Mouse (Mus musculus) embryonic facial prominence, embryonic 13.5 days (tissue): ENCODE data around the gene Ak2. TPM values are rescaled to one million over a fixed set of nuclear protein-coding genes. Genes with fewer than 3 reads are reported as not detected.

Source experiments
- ATAC-seq: fragments of 200-750 bp; cut with Nextera tagmentation; 2 replicates; pipeline ENCODE4 v1.8.0; 2017; ENCODE audit warnings: low read depth; ENCODE audit not compliant: insufficient number of reproducible peaks, insufficient read depth, low FRiP score, low TSS enrichment
- H3K27ac ChIP-seq: fragments of 300-500 bp; sonication (generic); 2 replicates; pipeline ENCODE4 v1.5.1; 2015; ENCODE audit warnings: moderate library complexity, mild to moderate bottlenecking, inconsistent platforms
- H3K27me3 ChIP-seq: fragments of 300-500 bp; sonication (generic); 2 replicates; pipeline ENCODE4 v1.6.1; 2015; ENCODE audit warnings: mild to moderate bottlenecking, inconsistent platforms
- H3K36me3 ChIP-seq: fragments of 300-500 bp; sonication (generic); 2 replicates; pipeline ENCODE4 v1.6.1; 2015; ENCODE audit warnings: mild to moderate bottlenecking, inconsistent platforms
- H3K4me1 ChIP-seq: fragments of 300-500 bp; sonication (generic); 2 replicates; pipeline ENCODE4 v1.6.1; 2015; ENCODE audit warnings: inconsistent platforms
- H3K4me2 ChIP-seq: fragments of 300-500 bp; sonication (generic); 2 replicates; pipeline ENCODE4 v1.6.1; 2015; ENCODE audit warnings: moderate library complexity, mild to moderate bottlenecking, inconsistent platforms
- H3K4me3 ChIP-seq: fragments of 300-500 bp; sonication (generic); 2 replicates; pipeline ENCODE4 v1.5.1; 2015; ENCODE audit warnings: mild to moderate bottlenecking, inconsistent platforms
- H3K9ac ChIP-seq: fragments of 300-500 bp; sonication (generic); 2 replicates; pipeline ENCODE4 v1.6.1; 2015; ENCODE audit warnings: mild to moderate bottlenecking, inconsistent platforms
- H3K9me3 ChIP-seq: fragments of 300-500 bp; sonication (generic); 2 replicates; pipeline ENCODE4 v1.6.1; 2016; ENCODE audit warnings: inconsistent platforms
- WGBS: fragments of 180-500 bp; shearing (Covaris S2); methylation state at CpG from one replicate; pipeline ENCODE4 v1.1.7; 2015; ENCODE audit warnings: mixed read lengths; 5-methylcytosine and 5-hydroxymethylcytosine counted together
- polyA plus RNA-seq: library from polyadenylated mRNA; unstranded; fragments of >200 nt; fragmentation: Nextera tagmentation; extraction: Ambion mirVana; gene quantifications from 2 replicates; pipeline ENCODE4 v1.2.1, GENCODE M21; 2015

Ak2 gene
- polyA plus RNA-seq, 1 experiment from 2014 or later: 194 TPM

- ATAC-seq: no peak
- no peaks in the 10 kb centered on the region for H3K27me3 ChIP-seq
- no peak overlapping the region for H3K27ac ChIP-seq
- H3K9ac ChIP-seq: no peak overlapping the region
- H3K36me3 ChIP-seq: no peaks in the 10 kb centered on the region
- H3K4me2 ChIP-seq: no peak overlapping the region
- H3K4me1 ChIP-seq: no peaks in the 10 kb centered on the region
- H3K4me3 ChIP-seq: no peak overlapping the region
- 60% methylated on average over 3 of the region's 3 CpGs for WGBS
- H3K9me3 ChIP-seq: no peaks in the 10 kb centered on the region
These were observed 14.5 kb upstream of the Ak2 start for GRCm38 (mm10) chr4:128977217-128977616.

DNA sequence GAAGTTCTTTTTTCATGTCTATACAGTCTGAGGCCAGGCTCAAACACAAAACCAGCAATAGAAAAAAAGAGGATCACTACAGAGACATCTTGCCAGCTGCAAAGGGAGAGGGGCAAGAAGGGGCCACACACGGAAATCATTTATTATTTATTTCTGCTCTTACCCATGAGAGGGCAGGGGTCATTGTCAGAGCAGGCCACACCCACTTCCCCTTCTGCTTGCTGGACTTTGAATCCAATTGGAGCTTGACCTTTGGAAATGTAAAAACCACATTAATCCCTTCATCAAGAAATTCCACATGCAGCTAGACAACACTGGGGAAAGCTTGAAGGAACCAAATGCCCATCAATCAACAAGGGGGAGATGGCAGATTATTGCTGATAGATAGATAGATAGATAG lies 13.1 kb upstream of the Ak2 start:
- no peak for ATAC-seq
- whole genome bisulfite sequencing: 21% methylated on average over 1 of the region's 1 CpGs
- no peaks in the 10 kb centered on the region for H3K4me1 ChIP-seq
- H3K27ac ChIP-seq: no peak overlapping the region
- no peaks in the 10 kb centered on the region for H3K36me3 ChIP-seq
- no peak overlapping the region for H3K4me3 ChIP-seq
- H3K9ac ChIP-seq: no peak overlapping the region
- no peak overlapping the region for H3K4me2 ChIP-seq
- H3K27me3 ChIP-seq: no peaks in the 10 kb centered on the region
- no peaks in the 10 kb centered on the region for H3K9me3 ChIP-seq

DNA sequence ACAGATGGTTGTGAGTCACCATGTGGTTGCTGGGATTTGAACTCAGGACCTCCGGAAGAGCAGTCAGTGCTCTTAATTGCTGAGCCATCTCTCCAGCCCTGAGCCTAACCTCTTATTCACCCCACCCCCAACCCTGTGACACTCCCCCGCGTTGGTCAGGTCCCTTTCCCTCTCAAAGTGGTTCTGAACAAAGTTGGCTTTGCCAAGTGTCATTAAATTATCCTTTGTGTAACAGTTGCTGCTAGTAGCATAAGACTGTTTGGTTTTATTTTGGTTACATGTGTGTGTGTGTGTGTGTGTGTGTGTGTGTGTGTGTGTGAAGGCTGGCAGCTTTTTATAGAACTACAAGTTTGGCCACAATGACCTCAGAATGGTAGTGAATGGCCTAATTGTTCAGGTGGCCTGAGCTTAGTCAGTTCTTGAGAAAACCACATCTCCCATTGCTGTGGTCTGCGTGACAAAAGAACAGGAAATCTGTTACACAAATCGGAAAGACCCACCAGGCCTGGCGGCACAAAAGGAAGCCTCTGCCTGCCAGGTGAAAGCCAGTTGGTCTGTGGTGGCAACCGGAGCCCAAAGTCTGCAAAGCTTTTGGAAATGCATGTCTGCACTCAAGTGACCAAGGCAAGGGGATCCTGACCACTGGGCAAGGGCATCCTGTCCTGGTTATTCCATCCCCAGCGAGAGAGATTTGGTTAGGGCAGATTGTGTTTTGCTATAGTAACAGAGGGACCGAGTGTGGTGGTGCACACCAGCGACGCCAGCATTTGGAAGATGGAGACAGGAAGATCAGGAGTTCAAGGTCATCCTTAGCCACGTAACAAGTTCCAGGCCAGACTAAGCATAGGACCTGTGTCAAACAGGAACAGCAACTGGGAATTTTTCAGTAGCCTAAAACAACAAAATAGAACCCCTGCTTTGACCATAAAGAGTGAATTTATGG lies 10.6 kb upstream of the Ak2 start:
- WGBS: 73% methylated on average over 12 of the region's 12 CpGs

DNA sequence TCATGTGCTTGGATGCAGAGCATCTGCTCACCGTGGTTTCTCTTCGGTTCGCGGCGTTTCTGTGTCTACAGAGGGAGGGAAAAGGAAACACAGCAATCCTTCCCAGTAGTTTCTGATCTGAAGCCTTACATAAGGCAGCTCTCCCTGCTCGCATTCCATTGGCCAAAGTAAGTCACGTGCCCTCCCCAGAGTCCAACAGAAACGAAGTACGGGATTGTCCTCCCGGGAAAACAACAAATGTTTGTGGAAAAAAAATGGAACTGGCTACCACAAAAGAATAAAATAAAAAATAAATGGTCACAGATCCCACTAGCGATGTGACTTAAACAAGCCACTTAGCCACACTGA lies 10.0 kb upstream of the Ak2 start:
- Histone ChIP-seq H3K27me3 (no peaks in the 10 kb centered on the region), H3K36me3 (no peaks in the 10 kb centered on the region), H3K9me3 (no peaks in the 10 kb centered on the region), H3K9ac (no peak overlapping the region), H3K27ac (no peak overlapping the region), H3K4me1 (no peaks in the 10 kb centered on the region), H3K4me3 (no peak overlapping the region), H3K4me2 (no peak overlapping the region)
- ATAC-seq: no peak
- WGBS: 76% methylated on average over 11 of the region's 11 CpGs

More for the DNA sequence above, 10.6 kb upstream of the Ak2 start:
- H3K4me3 ChIP-seq: no peak overlapping the region
- H3K36me3 ChIP-seq: no peaks in the 10 kb centered on the region
- H3K4me1 ChIP-seq: no peaks in the 10 kb centered on the region
- no peak overlapping the region for H3K27ac ChIP-seq
- H3K4me2 ChIP-seq: no peak overlapping the region
- ATAC-seq: no peak
- no peaks in the 10 kb centered on the region for H3K27me3 ChIP-seq
- H3K9ac ChIP-seq: no peak overlapping the region
- H3K9me3 ChIP-seq: no peaks in the 10 kb centered on the region

- ATAC-seq: no peak
- H3K9ac ChIP-seq: no peak overlapping the region
- H3K36me3 ChIP-seq: no peaks in the 10 kb centered on the region
- no peak overlapping the region for H3K4me2 ChIP-seq
- H3K9me3 ChIP-seq: no peaks in the 10 kb centered on the region
- no peaks in the 10 kb centered on the region for H3K4me1 ChIP-seq
- no peak overlapping the region for H3K27ac ChIP-seq
- no peaks in the 10 kb centered on the region for H3K27me3 ChIP-seq
- WGBS: 56% methylated on average over 2 of the region's 2 CpGs
- no peak overlapping the region for H3K4me3 ChIP-seq
These were observed 8.6 kb upstream of the Ak2 start for GRCm38 (mm10) chr4:128983151-128983550.

GRCm38 (mm10) chr4:128983656-128984055 lies 8.1 kb upstream of the Ak2 start:
- Histone ChIP-seq H3K4me3 (no peak overlapping the region), H3K9ac (no peak overlapping the region), H3K27me3 (no peaks in the 10 kb centered on the region), H3K4me1 (no peaks in the 10 kb centered on the region), H3K9me3 (no peaks in the 10 kb centered on the region), H3K27ac (no peak overlapping the region), H3K4me2 (no peak overlapping the region), H3K36me3 (no peaks in the 10 kb centered on the region)
- ATAC-seq: no peak
- 53% methylated on average over 2 of the region's 2 CpGs for WGBS

GRCm38 (mm10) chr4:128984600-128984999 lies 7.2 kb upstream of the Ak2 start:
- Histone ChIP-seq H3K27ac (no peak overlapping the region), H3K4me2 (no peak overlapping the region), H3K27me3 (no peaks in the 10 kb centered on the region), H3K36me3 (no peaks in the 10 kb centered on the region), H3K4me1 (no peaks in the 10 kb centered on the region), H3K9ac (no peak overlapping the region), H3K4me3 (no peak overlapping the region), H3K9me3 (no peaks in the 10 kb centered on the region)
- WGBS: 69% methylated on average over 3 of the region's 3 CpGs
- ATAC-seq: no peak

DNA sequence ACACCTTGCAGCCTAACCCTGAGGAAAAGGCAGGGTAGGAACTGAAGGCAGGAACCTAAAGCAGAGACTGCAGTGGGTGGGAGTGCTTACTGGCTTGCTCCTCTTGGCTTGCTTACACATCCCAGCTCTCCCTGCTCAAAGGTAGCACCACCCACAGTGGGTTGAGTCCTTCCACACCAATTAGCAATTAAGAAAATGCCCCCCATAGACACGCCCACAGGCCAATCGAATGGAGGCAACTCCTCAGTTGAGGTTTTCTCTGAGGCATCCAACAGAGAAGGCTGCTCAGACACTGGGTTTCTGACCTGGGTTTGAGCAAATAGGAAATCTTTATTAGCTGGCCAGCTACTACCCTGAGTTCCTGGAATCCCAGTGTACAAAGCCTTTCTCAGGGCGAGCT lies 2.8 kb upstream of the Ak2 start:
- H3K4me1 ChIP-seq: peaks cover 7% of the 10 kb centered on the region
- no peak overlapping the region for H3K9ac ChIP-seq
- ATAC-seq: no peak
- no peaks in the 10 kb centered on the region for H3K36me3 ChIP-seq
- H3K4me3 ChIP-seq: no peak overlapping the region
- no peaks in the 10 kb centered on the region for H3K27me3 ChIP-seq
- H3K27ac ChIP-seq: no peak overlapping the region
- WGBS: 56% methylated on average over 3 of the region's 3 CpGs
- H3K9me3 ChIP-seq: no peaks in the 10 kb centered on the region
- H3K4me2 ChIP-seq: no peak overlapping the region

DNA sequence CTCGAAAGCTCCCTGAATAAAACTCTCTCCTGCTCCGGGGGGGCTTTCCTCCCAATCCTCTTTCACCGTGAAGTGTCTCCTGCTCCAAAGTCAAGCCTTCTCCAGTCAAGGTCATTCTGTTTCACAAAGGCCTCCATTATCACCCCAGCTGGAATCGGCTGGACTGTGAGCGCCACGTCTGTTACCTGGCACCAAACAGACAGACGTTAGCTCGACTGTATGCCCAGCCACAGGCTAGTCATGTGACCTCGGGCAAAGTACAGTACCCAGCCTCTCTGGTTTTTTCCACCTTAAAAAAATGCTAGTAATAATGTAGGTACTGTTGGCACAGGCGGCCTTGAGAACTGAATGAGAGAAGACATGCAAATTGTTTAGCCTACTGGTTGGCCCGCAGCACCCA lies 2.1 kb upstream of the Ak2 start:
- no peak overlapping the region for H3K9ac ChIP-seq
- 64% methylated on average over 11 of the region's 11 CpGs for WGBS
- H3K4me3 ChIP-seq: no peak overlapping the region
- H3K4me1 ChIP-seq: peaks cover 15% of the 10 kb centered on the region
- no peak overlapping the region for H3K4me2 ChIP-seq
- no peaks in the 10 kb centered on the region for H3K27me3 ChIP-seq
- no peaks in the 10 kb centered on the region for H3K36me3 ChIP-seq
- H3K27ac ChIP-seq: no peak overlapping the region
- no peak for ATAC-seq
- no peaks in the 10 kb centered on the region for H3K9me3 ChIP-seq

- no peak overlapping the region for H3K4me2 ChIP-seq
These were observed 418 bp downstream of the Ak2 start for GRCm38 (mm10) chr4:128992176-128992575.

GRCm38 (mm10) chr4:128993025-128993662 lies 1.4 kb downstream of the Ak2 start:
- Histone ChIP-seq H3K9me3 (no peaks in the 10 kb centered on the region), H3K4me1 (peaks cover 34% of the 10 kb centered on the region), H3K36me3 (peaks cover 14% of the 10 kb centered on the region; the same call in 1 of the 2 replicates), H3K4me2 (peak overlapping the region; percentile 86), H3K27ac (peak overlapping the region; percentile 78), H3K27me3 (no peaks in the 10 kb centered on the region), H3K9ac (peak overlapping the region; percentile 88), H3K4me3 (peak overlapping the region; percentile 97)
- under 1% methylated on average over 49 of the region's 49 CpGs for WGBS
- peak; percentile 99 for ATAC-seq

More at GRCm38 (mm10) chr4:128992176-128992575, 418 bp downstream of the Ak2 start:
- H3K4me1 ChIP-seq: peaks cover 24% of the 10 kb centered on the region
- H3K36me3 ChIP-seq: peaks cover 14% of the 10 kb centered on the region; the same call in 1 of the 2 replicates
- H3K9ac ChIP-seq: no peak overlapping the region
- WGBS: 94% methylated on average over 3 of the region's 3 CpGs
- no peak overlapping the region for H3K27ac ChIP-seq
- H3K4me3 ChIP-seq: no peak overlapping the region
- no peak for ATAC-seq
- no peaks in the 10 kb centered on the region for H3K27me3 ChIP-seq
- no peaks in the 10 kb centered on the region for H3K9me3 ChIP-seq

- peak overlapping the region; percentile 86 for H3K4me2 ChIP-seq
- peaks cover 14% of the 10 kb centered on the region; the same call in 1 of the 2 replicates for H3K36me3 ChIP-seq
- H3K9ac ChIP-seq: peak overlapping the region; percentile 88
- no peaks in the 10 kb centered on the region for H3K27me3 ChIP-seq
- peak overlapping the region; percentile 97 for H3K4me3 ChIP-seq
- WGBS: 2% methylated on average over 12 of the region's 12 CpGs
- H3K9me3 ChIP-seq: no peaks in the 10 kb centered on the region
- peaks cover 39% of the 10 kb centered on the region for H3K4me1 ChIP-seq
- peak overlapping the region; percentile 78 for H3K27ac ChIP-seq
- ATAC-seq: no peak
These were observed 1.9 kb downstream of the Ak2 start for GRCm38 (mm10) chr4:128993675-128994074.
